Mouse (Mus musculus) WW6 (cell line): ENCODE data around the gene Gpatch11.

Experiments used
- DNase-seq: peaks from one replicate; pipeline ENCODE4 v3.0.0-alpha.2; 2013; ENCODE audit warnings: low read depth, low spot score

Gene Gpatch11

DNA sequence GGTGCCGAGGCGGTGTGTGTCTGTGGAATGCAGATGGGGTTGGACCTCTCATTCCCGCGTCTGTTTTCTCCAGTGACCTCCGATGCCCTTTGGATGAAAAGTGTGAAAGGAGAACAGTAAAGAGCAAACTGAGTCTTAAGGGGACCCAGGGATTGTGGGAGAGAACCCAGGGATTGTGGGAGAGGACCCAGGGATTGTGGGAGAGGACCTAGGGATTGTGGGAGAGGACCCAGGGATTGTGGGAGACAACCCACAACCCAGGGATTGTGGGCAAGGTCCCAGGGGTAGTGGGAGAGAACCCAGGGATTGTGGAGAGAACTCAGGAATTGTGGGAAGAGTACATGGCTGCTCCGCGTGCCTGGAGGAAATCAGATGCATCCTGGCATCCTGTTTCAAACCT is 59.6 kb downstream of the Gpatch11 start:
- no peak for DNase-seq

DNA sequence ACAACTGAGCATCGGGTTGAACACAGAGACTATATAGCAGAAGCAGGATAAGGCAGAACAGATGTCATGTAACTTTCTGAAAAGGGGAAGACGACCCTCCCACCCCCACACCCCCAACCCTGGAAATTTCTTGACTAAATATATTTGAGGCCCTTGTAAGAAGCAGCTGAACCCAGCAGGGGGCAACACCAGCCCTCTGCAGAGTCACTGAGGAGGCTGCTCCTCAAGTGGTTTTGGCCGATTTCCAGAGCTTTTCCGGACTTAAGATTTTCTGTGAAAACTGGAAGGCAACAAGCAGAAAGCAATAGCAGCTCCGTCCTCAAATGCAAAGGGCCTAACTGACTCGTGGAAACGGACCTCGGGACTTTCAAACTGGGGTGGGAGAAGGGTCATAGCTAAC is 60.0 kb downstream of the Gpatch11 start:
- DNase-seq: peak; percentile 42
